ENCODE assay signal across 16 mouse cellular contexts in genomic region chr2:131038197-131038596, GRCm38 (mm10). TPM values are rescaled to one million over a fixed set of nuclear protein-coding genes. Genes with fewer than 3 reads are reported as not detected.
"Had no signal": no experiment of that assay in that cellular context is flagged by ENCODE, and none has a peak within 500 bp of the region (broad histone marks: within the 10 kb centered on the region; RNA-seq: fewer than 3 reads in every experiment).

No protein-coding gene starts in this region.

- H3K4me3 ChIP-seq: heart, adult 2 months; heart, embryonic 13.5 days; hindbrain, embryonic 13.5 days; hindbrain, embryonic 15.5 days; left cerebral cortex, adult 2 months; limb, embryonic 10.5 days; limb, embryonic 12.5 days; liver, embryonic 13.5 days; liver, embryonic 15.5 days had no signal

- H3K9ac ChIP-seq: forebrain, postnatal 0 days; heart, embryonic 13.5 days; hindbrain, embryonic 13.5 days; hindbrain, embryonic 15.5 days; limb, embryonic 12.5 days; liver, embryonic 13.5 days; liver, embryonic 15.5 days; liver, postnatal 0 days had no signal

- H3K4me2 ChIP-seq: heart, embryonic 13.5 days; hindbrain, embryonic 13.5 days; hindbrain, embryonic 15.5 days; limb, embryonic 12.5 days; liver, embryonic 11.5 days; liver, embryonic 13.5 days; liver, embryonic 15.5 days had no signal

- H3K27ac ChIP-seq: heart, adult 2 months; heart, embryonic 13.5 days; hindbrain, embryonic 13.5 days; hindbrain, embryonic 15.5 days; hindbrain, postnatal 0 days; limb, embryonic 10.5 days; limb, embryonic 12.5 days; liver, embryonic 13.5 days; liver, embryonic 15.5 days had no signal

- ATAC-seq: forebrain, postnatal 0 days; hindbrain, postnatal 0 days; intestine, embryonic 16.5 days; liver, postnatal 0 days had no signal

- H3K36me3 ChIP-seq: heart, embryonic 13.5 days; hindbrain, embryonic 13.5 days; hindbrain, embryonic 15.5 days; limb, embryonic 10.5 days; limb, embryonic 12.5 days; liver, embryonic 13.5 days; liver, embryonic 15.5 days had no signal

- H3K4me1 ChIP-seq: liver, embryonic 15.5 days had no signal

- DNase-seq: forebrain, postnatal 0 days; liver; liver, embryonic 13.5 days; liver, postnatal 0 days had no signal

- H3K9me3 ChIP-seq: hindbrain, embryonic 15.5 days; limb, embryonic 10.5 days; limb, embryonic 12.5 days; liver, embryonic 15.5 days had no signal

RNA-seq across cellular contexts. Expression of gene Gfra4, which starts 4.7 kb away (rescaled TPM):
- total RNA-seq: hematopoietic stem cell, adult 5-6 weeks had no signal

RNA-seq across cellular contexts. Expression of gene Adam33, which starts 25.4 kb away (rescaled TPM):
- total RNA-seq: hematopoietic stem cell, adult 5-6 weeks had no signal

RNA-seq across cellular contexts. Expression of gene Siglec1, which starts 48.4 kb away (rescaled TPM):
- total RNA-seq: hematopoietic stem cell, adult 5-6 weeks had no signal
